Mouse (Mus musculus) kidney, postnatal 25 days (tissue): ENCODE results near the gene Setx.
A peak's percentile ranks its signal among the peaks of the same experiment; 100 is the strongest.
"Not testable (repeated sequence)": the region's sequence is repeated elsewhere in the genome, so short reads cannot be mapped to it uniquely, and the experiment has no call there.

Source experiments
- DNase-seq, 2 experiments: peaks; one replicate each; pipeline ENCODE4 v3.0.0; 2021; ENCODE audit warnings: mixed read lengths in 2 of 2

Gene Setx

DNA sequence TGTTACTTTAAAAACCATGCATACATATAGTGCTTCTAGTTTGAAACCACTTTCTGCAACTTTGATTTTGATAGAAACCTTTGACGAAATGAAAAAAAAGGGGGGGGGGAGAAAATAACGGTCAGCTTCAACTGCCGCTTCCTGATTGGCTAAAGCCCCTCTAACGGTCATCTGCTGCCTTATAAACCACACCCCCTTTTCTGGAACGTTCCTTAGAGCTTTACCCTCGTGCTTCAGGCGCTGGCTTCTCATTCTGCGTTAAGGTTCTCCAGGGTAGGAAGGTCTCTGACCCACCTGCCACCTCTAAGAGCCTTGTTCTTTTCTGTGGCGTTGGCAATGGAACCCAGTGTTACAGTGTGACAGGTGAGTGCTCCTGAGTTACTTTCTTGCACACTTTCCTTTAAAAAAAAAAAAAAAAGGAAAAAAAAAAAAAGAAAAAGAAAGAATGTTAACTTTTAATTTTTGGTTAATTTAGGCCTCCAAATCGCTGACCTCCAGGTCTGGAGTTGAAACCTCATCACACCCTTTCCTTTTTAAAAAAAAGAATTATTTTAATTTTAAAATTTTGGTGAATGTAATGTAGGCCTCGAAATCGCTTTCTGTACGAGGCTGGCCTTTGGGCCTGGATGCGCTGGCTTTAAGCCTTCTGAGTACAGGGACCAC, at the start of gene Setx:
Gene Setx, plus strand, starts transcription at position 275 of the 663 bp plus-strand sequence.
- no peak for DNase-seq

DNA sequence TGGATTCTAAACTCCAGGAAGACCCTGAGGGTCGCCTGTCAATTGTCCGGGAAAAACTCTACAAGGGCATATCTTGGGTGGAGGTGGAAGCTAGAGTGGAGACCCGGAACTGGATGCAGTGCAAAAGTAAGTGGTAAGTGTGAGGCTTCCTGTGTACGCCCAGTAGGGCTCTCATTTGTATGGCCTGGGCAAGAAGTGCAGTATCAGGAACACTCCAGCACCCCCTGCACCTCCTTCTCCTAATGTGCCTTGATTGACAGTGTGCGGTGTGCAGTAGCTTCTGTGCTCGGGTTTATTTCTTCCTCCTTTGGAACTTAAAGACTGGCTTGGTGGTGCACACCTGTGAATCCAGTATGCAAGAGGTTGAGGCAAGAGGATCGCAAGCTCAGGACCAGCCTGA, 49.3 kb upstream of the Setx start:
- DNase-seq, result no peak

DNA sequence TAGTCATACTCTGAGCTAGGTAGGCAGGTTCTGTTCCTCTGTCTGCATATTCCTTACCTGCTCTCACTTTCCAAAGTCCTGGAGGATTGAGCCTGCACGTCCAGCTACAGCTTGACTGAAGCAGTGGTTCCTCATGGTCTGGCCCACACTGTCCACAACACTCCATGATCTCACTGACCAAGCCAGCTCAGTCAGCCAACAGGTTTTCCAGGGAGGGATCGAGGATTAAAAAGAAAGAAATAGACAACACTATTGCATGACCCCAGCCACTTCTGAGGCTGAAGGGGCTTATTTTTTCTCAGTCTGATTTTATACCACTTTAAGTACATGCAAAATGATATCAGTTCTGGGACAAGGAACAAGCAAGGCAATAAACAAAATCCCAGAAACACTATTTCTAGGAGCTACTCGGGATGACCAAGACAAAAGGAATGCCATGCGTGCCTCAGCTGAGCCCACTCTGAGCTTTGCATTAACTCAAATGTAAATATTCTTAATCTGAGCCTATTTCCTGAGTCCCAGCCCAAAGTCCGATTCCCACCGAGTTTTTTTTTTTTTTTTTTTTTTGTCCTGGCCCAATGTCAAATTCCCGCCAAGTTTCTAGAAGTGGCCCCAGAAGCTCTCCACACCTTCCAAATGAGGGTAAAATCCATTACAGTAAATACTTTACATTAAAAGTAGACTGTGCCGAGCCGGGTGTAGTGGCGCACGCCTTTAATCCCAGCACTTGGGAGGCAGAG, 48.5 kb upstream of the Setx start:
- DNase-seq, result no peak

DNA sequence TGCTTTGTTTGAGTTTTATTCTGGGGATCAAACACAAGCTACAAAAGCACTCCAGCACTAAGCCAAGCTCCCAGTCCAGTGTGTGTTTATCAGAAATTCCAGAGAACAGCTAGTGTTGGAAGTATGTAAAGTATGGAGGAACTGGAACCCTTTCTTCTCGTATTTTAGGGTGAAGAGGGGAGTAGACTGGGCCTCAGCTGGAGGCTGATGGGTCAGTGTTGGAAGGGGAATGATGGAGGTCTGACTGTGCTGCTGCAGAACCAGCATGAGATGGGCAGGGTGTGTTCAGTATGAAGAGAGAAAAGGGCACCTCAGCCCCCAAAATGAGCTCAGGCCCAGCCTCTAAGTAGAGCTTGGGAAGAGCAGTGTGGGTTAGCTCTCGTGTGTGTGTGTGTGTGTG, 47.8 kb upstream of the Setx start:
- no peak for DNase-seq

DNA sequence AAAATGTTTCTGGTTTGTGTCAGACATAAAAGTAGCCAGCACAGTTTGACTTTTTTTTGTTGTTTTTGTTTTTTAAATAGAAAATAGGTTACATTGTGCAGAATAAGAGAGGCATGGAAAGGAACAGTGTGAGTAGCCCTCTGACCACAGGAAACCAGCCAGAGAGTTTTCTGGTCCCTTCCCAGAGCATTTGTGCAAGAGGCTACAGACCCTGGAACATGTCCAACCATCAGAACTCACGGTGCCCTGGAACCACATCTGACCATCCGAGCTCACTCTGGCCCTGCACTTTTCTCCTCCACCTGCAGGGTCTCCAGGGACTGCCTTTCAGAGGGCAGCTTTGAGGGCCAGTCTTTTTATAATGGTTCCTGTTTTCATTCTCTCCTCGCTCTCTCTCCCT, 42.0 kb upstream of the Setx start:
- DNase-seq, result peak in 1 of 2 experiments; percentile 33

DNA sequence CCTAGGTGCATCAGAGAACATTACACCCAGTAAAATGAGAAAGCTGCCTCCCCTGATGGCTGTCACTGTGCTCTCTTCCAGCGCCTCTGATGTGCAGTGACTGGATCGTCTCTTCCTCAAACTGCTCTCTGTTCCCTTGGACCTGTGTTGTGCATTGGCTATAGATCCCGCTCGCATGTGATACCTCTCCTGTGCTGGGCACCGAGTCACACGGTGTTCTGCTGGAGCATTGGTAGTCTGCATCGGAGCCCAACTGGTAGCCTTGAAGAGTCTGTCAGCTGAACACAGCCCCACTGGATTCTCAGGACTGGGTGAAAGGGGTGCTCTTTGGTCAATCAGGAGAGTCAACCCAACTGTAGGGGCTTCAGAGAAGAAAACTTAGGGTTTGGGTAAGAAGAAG, 38.0 kb upstream of the Setx start:
- no peak for DNase-seq

DNA sequence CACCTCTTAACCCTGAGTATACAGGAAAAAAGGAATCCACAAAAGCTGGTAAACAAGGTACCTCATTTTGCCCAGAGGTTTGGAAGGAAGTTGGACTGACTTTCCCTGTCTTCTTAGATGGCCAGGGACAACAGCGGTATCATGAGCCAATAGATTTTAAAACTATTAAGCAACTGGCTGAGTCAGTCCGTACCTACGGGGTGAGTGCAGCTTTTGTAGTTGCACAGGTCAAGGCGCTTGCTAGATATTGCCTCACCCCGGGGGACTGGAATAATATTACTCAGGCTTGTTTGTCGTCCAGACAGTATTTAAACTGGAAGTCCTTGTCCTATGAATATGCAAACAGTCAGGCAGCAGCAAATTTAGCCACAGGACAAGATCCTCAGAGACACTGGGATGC, 34.7 kb upstream of the Setx start:
- DNase-seq, result not testable (repeated sequence)

DNA sequence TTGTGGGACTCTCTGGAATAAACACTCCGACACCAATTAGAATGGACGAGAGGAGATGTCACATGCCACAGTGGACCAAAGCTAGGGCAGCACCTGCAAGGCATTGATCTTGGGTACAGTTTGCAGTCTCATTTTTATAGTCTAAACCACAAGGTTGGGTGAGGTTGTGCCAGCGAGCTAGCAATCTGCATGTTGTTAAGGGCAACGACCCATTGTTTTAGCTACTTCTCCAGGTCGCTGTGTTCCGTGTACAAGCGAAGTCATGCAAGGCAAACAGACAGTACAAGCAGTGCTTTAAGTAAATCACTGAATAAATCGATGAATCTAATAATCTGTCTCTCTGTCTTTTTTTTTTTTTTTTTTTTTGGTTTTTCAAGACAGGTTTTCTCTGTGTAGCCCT, 28.3 kb upstream of the Setx start:
- DNase-seq, result no peak

DNA sequence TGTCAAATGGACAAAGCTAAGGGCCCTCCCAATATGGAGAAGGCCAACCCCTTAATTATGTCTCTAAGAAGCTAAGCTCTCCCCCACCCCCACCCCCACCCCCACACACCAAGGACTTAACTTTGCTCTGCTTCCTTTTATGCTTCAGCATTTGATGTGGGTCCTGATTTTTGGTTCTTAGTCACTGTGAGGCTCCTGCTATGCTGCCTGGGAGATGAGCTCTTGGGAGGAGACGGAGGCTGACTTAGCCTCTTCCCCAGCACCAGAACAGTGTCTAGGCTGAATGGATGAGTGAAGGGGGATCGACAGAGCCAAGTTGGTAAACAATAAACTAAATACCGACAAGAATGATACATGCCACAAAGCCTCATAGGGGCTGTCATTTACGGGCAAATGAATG, 27.2 kb upstream of the Setx start:
- DNase-seq, result no peak

DNA sequence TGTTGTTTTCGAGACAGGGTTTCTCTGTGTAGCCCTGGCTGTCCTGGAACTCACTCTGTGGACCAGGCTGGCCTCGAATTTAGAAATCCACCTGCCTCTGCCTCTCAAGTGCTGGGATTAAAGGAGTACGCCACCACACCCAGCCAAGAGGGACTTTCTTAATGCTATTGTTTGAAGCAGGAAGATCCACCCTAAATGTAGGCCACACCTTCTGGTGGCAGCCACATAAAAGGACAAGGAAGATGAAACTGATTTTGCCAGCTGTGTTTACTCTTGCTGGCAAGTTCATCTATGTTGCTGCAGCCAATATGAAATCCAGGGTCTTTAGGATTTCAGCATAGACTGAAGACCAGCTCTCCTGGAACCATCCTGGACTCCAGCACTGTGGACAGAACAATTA, 26.5 kb upstream of the Setx start:
- no peak for DNase-seq

DNA sequence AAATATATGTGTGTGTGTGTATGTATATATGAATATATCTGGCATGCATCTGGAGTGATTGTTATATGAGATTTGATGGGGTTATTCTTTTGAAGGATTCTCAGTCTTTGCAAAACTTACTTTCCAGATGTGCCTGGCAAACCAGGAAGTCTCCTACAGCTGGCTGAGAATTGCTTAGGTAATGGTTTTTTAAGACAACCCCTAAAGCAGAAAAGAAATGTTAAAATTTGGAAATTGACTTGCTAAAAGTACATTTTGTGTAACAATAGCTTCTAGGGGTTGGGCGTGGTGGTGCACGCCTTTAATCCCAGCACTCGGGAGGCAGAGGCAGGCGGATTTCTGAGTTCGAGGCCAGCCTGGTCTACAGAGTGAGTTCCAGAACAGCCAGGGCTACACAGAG, 26.0 kb upstream of the Setx start:
- not testable (repeated sequence) for DNase-seq

DNA sequence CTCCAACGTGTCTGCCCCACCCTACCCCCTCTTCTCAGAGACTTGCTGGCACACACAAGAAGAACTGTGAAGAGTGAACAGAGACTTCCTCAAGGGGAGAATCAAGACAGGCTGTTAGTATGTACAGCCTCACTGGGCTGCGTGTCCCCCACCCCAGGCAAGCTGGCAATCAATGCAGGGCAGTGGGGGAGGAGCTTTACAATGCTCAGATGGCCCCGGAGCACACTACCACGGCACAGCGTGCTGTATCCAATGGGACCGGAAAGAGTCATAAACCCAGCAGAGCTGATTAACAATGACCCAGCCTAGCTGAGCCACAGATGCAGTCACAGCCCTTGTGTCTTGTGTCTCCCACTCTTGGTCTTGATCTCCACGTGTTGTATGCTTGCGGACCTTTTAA, 25.2 kb upstream of the Setx start:
- no peak for DNase-seq

DNA sequence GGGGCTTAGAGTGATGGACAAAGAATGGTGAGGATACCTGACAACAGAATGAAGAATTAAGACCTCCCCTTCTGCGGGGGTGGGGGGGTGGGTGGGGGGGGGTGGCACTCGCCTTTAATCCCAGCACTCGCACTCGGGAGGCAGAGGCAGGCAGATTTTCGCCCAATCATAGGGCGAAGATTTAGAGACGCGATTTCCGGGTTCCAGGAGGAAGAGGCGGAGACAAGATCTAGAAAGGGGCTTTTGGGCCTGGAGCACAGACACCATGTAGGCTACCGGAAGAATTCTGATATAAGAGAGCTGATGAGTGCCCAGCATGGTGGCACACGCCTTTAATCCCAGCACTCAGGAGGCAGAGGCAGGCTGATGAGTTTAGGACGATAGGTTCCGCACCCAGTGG, 24.3 kb upstream of the Setx start:
- no peak for DNase-seq

DNA sequence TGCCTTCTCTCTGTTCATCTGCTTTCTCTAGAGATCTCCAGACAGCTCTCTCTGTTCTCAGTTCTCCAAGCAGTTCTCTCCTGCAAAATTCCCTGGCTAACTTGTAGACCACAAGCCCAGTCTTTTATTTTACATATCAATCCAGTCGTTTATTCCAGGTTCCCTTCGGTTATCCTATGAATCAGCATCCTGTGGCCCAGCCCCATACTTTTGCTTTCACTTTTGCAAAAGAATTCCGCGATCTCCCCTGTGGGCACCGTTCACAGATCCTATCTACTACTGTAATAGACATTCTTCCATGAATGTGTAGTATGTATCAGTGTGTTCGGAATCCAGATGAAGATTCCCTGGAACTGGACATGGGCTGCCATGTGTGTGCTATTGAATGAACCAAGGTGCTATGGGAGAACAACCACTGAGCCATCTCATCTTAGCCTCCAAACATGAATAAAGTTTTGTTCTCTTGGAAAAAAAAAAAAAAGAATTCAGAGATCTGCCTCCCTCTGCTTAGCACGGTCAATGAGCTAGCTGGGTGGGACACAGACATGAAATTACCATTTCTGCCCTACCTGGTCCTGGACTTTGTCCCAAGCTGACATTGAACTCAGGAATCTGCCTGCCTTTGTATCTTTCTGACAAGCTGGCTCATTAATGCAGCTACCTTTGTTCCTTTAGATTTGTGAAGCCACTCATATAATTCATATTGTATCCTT, 23.0 kb upstream of the Setx start:
- peak in 1 of 2 experiments; percentile 13 for DNase-seq

DNA sequence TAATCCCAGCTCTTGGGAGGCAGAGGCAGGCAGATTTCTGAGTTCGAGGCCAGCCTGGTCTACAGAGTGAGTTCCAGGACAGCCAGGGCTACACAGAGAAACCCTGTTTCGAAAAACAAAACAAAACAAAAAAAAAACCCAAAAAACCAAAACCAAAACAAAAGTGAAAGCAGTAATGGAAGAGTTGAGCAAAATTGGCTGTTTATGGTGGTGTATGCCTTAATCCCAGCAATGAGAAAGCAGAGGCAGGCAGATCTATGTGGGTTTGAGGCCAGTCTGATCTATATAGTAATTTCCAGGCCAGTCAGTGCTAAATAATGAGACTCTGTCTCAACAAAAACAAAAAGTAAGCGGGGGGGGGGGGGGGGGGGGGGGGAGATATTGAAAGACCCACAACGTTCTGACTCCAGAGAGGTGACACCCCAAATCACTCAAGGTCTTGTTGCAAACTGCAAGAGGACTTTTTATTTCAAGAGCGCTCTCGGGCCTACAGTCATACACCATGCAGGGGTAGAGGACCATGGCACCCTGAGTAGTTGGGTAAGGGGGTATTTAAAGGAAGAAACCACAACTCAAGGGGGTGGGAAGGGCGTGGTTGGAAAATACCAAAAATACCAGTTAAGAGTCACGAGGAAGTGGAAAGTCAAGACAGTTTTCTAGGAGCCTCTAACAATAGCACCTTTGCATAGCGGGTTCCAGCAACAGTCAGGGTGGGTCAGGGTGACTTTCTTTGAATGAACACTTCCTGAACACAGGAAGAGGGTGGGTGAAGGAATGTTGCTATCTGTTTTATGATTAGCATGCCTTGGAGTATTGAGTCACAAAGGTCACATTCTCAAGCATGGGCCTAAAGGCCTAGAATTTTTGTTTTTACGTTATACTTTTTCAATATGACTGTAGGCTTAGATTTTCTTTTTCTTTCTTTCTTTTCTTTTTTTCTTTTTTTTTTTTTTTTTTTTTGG, 21.3 kb upstream of the Setx start:
- DNase-seq, result not testable (repeated sequence)

DNA sequence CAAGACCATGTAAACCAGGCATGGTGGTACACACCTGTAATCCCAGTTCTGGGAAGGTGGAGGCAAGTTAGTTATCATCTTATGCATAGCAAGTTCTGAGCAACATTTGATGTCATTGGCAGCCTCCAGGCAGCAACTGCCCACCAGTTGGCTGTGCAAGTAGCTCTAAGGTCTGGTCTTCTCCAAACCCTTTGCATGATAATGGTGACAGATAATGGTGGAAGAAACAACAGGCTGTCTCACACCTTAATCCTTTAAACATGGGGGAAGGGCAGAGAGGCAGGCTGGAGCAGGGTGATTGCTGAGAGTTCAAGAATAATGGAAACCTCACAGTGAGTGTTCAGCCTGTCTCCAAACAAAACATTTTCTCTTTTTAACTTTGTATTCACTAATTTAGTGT, 3.0 kb upstream of the Setx start:
- DNase-seq, result no peak

DNA sequence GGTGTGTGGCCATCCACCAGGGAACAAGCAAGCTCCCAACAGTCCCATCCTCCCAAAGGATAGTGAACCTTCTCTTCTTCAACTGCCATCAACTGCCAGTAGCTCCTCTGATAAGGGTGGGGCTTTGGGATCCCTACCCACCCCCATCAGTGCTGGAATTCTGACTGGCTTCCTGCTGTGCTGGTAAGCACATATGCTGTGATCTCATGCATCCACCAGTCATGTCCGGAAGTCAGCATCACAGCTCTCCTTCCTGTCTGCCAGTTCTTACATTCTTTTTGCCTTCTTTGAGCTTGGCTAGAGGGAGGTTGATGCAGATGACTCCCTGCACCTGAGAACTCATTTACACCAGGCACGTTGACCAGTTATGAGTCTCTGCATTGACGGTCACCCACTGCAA, 1.5 kb upstream of the Setx start:
- DNase-seq, result no peak

DNA sequence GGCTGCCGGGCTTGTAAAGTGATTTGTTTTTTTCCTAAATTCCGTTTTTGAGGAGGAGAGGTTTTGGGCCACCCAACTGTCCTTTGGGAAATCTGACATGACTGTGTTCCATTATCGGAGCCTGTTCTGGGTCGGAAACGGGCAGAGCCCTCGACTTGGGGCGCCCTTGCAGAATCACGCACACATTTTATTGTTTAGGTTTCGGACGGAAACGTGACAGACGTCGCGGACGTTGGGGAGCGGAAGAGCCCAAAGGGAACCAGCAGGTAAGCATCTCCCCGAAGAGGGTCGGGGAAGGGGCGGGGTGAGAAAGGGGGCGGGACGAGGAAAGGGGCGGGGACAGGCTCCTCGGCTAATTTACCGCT, 572 bp downstream of the Setx start:
- no peak for DNase-seq

DNA sequence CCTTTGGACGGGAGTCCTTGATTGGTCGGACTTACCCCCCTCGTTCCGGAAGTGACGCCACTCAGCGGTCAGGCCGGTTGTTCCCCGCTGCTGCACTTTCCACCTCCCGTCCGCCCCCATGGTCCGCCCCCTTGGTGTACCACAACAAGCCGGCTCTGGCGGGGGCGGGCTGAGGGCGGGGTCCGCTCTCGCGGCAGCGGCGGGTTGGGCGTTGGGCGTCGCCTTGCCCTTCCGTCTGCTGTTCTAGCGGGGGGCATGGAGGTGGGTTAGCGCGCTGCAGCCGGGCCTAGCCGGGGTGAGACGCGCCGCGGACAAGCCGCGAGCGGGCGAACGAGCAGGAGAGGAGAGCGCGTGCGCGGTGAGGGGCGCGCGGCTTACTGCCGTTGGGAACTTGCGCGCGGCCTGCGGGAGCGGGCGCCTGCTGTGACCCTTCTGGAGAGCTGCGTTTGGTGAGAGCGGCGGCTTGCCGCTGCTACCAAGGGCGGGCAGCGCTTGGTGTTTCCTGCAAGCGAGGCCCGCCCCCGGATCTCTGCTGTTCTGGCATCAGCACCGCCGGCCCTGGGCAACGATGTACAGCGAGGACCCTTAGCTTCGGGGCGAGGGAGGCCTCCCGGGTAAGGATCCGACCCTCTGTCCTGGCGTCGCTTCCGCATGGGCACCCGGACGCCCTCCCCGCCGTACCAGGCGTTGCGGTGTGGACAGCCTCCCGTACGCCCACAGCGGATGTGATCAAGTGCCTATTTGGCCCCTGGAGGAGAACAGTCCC, 1.1 kb downstream of the Setx start:
- peak; percentile 100 for DNase-seq

DNA sequence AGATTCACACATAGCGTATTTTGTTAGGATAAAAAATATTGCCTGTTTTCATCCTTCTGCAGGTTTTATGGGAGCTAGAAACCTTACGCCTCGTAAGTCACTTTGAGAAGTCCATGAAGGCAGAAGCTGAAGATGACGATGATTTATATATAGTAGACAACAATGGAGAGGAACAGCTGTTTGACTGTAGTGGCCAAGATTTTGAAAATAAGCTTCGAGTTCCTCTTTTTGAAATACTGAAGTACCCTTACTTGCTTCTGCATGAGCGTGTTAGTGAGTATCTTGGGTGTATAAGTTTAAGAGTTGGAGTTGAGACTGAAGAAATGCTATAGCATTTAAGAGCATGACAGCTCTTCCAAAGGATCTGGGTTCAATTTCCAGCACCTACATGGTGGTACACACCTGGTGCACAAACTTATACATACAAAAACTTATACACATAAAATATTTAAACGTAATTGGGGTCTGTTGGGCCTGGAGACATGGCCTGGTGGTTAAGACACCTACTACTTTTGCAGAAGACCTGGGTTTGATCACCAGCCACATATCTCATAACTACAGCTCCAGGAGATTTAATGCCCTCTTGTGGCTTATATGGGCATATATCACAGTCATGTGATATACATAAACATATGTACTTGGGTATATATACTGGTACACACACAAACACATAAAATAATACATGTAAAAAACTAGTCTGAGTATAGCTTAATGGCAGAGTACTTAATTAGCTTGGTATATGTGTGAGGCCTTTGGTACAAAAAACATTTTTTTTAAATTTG, 6.3 kb downstream of the Setx start:
- no peak for DNase-seq

DNA sequence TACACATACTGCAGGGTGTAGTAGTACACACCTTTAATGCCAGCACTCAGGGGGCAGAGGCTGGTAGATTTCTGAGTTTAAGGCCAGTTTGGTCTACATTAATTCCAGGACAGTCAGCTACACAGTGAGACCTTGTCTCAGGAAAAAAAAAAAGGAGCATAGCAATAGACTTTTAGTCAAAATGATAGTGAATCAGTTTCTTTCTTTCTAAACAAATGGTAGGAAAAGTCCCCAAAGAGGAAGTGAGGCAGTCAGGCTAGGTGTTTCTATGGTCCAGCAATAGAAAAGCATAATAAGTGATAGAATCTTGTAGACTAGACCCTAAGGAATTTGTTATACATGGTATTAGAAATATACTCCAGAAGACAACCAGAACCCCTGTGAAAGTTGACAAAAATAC, 11.2 kb downstream of the Setx start:
- DNase-seq, result no peak
